In genomic region chr3:105704031-105705008, GRCm38 (mm10) we compare ENCODE assay signal across 8 mouse cellular contexts. TPM values are rescaled to one million over a fixed set of nuclear protein-coding genes. Genes with fewer than 3 reads are reported as not detected.
DNase-seq lines count a peak whose midpoint lies in the region; ATAC-seq and TF ChIP-seq lines count a peak whose summit lies in the region.

TSS of gene Inka2 (plus strand) at chr3:105704599.

- DNase-seq in ES-E14 (ENCODE audit: low read depth, low spot score): peak; percentile 83
- DNase-seq in c-Kit-positive CD71-positive TER-119-positive erythroid progenitor cells, embryonic 14.5 days (ENCODE audit: low spot score): peak; percentile 86
- peak; percentile 90 to 93 for DNase-seq in heart, postnatal 10 days
- peak; percentile 80 to 87 for DNase-seq in kidney, postnatal 4 days
- DNase-seq in lung, adult 2 months: peak; percentile 79
- peak; percentile 78 for DNase-seq in testis, postnatal 14 days (ENCODE audit: low spot score)

- H3K27me3 ChIP-seq in forebrain, embryonic 12.5 days: peaks cover 41% of the 10 kb centered on the region

- peak within 1 kb of the TSS; percentile 97 for H3K4me2 ChIP-seq in forebrain, embryonic 12.5 days

- H3K36me3 ChIP-seq in ES-E14 (ENCODE audit: control insufficient read depth, insufficient read depth, low read length, poor library complexity, severe bottlenecking): no peaks in the 10 kb centered on the region; the same call in 1 of the 2 replicates
- no peaks in the 10 kb centered on the region for H3K36me3 ChIP-seq in forebrain, embryonic 12.5 days (replicated peaks)

- in situ Hi-C loops in ES-E14 (cut with MboI; ENCODE audit: low sequenced_read_pairs in 2 of 2, unreplicated experiment in 2 of 2): no loop called here

- peak within 1 kb of the TSS; percentile 78 for H3K9ac ChIP-seq in ES-E14 (ENCODE audit: insufficient read depth, low read depth, low read length, poor library complexity, severe bottlenecking)
- H3K9ac ChIP-seq in forebrain, embryonic 12.5 days: peak within 1 kb of the TSS; percentile 73

- TF ChIP-seq CTCF in lung, adult 2 months (IDR thresholded peaks at IDR 0.05; ENCODE audit: insufficient read depth, low read length): no peak

- H3K27ac ChIP-seq in ES-E14 (ENCODE audit: insufficient read depth, low read depth, low read length, poor library complexity, severe bottlenecking): no peak within 1 kb of the TSS
- H3K27ac ChIP-seq in forebrain, embryonic 12.5 days: peak within 1 kb of the TSS; percentile 22

- ATAC-seq in forebrain, embryonic 12.5 days (ENCODE audit: low FRiP score): peak; percentile 98
- ATAC-seq in neutrophil, adult 5-6 weeks (ENCODE audit: extremely low read depth, insufficient number of reproducible peaks, low FRiP score, poor library complexity, severe bottlenecking): peak; percentile 63

- H3K9me3 ChIP-seq in ES-E14 (ENCODE audit: control insufficient read depth, insufficient read depth, low read depth, low read length): no peaks in the 10 kb centered on the region
- no peaks in the 10 kb centered on the region for H3K9me3 ChIP-seq in forebrain, embryonic 12.5 days

- peak; percentile 71; the same call in 1 of the 2 replicates for TF ChIP-seq POLR2A in lung, adult 2 months (IDR thresholded peaks at IDR 0.05; ENCODE audit: borderline replicate concordance, extremely low read depth, low read depth, low read length)

- intact Hi-C loops in heart, postnatal 10 days (cut with DNase I): no loop called here

- H3K4me3 ChIP-seq in ES-E14 (ENCODE audit: insufficient read depth in 1 of 2, low read depth in 1 of 2, low read length in 2 of 2, poor library complexity in 1 of 2, severe bottlenecking in 1 of 2): peak within 1 kb of the TSS; percentile 77 to 81
- H3K4me3 ChIP-seq in forebrain, embryonic 12.5 days (replicated peaks): peak within 1 kb of the TSS; percentile 55
- peak within 1 kb of the TSS; percentile 76 for H3K4me3 ChIP-seq in lung, adult 2 months (replicated peaks; ENCODE audit: extremely low read depth, low read depth, low read length)

- WGBS in forebrain, embryonic 12.5 days: 1% methylated on average over 42 of the region's 43 CpGs
- 6% methylated on average over 43 of the region's 43 CpGs for WGBS in lung, adult 2 months

- no peaks in the 10 kb centered on the region for H3K4me1 ChIP-seq in ES-E14 (ENCODE audit: control insufficient read depth in 2 of 2, insufficient read depth in 2 of 2, low read length in 2 of 2, poor library complexity in 1 of 2)
- peaks cover 28% of the 10 kb centered on the region for H3K4me1 ChIP-seq in forebrain, embryonic 12.5 days
- H3K4me1 ChIP-seq in lung, adult 2 months (ENCODE audit: control insufficient read depth, insufficient read depth, low read length): peaks cover 2% of the 10 kb centered on the region; the same call in 1 of the 2 replicates

TF ChIP-seq in ES-E14, 5 proteins besides CTCF, POLR2A, EP300 and RAD21:
- TF ChIP-seq CHD2 (IDR thresholded peaks at IDR 0.05; ENCODE audit: low read depth, low read length) (0 out of 2 replicates have a peak, but pooled peaks have one; percentile 20), MAFK (IDR thresholded peaks at IDR 0.05; ENCODE audit: insufficient read depth, low read depth, low read length) (no peak)

RNA-seq across cellular contexts. Expression of gene Inka2, which starts in this region (rescaled TPM):
- 5.2 and 5.5 TPM in 2 replicates for total RNA-seq in ES-E14 (2012; rRNA removed)
- polyA plus RNA-seq in forebrain, embryonic 12.5 days (2016; fragmentation: Nextera tagmentation; extraction: Ambion mirVana): 3.6 and 4.1 TPM in 2 replicates
- total RNA-seq in heart, postnatal 10 days (2021): 10 to 100 TPM; 27.1 to 34.8 TPM
- 5.7 and 7.6 TPM in 2 replicates for polyA plus RNA-seq in lung, adult 2 months (2012; rRNA removed)
- total RNA-seq in neutrophil, adult 5-6 weeks (2017): 0.23 and 0.25 TPM in 2 replicates

Comparison
In these comparisons a context has a peak if more than half of its experiments do, and no peak if none do; other contexts are left out.
1. Peak in ATAC-seq in neutrophil, adult 5-6 weeks; RNA of the gene not detected or under 1 TPM.